Mouse (Mus musculus): ENCODE measurements at regions not wholly inside any gene's neighbourhood (a gene's known extent, or its start where the extent isn't known, plus 50 kb on each side); places are given as distances from the start of the nearest gene placed in this dataset.

- in situ Hi-C loops (cut with MboI; ENCODE audit: low sequenced_read_pairs in 2 of 2, unreplicated experiment in 2 of 2), result no loop called here
- H3K4me1 ChIP-seq (ENCODE audit: control insufficient read depth in 2 of 2, insufficient read depth in 2 of 2, low read length in 2 of 2, poor library complexity in 1 of 2), result no peaks in the 10 kb centered on the region
- DNase-seq (ENCODE audit: low read depth, low spot score), result no peak
- no peak for TF ChIP-seq CHD2 (IDR thresholded peaks at IDR 0.05; ENCODE audit: low read depth, low read length)
- TF ChIP-seq ZNF384 (IDR thresholded peaks at IDR 0.05; ENCODE audit: low read depth, low read length), result no peak
- TF ChIP-seq HCFC1 (IDR thresholded peaks at IDR 0.05; ENCODE audit: borderline replicate concordance, insufficient read depth, low read length), result no peak
- no peak for TF ChIP-seq ZC3H11A (IDR thresholded peaks at IDR 0.05; ENCODE audit: borderline replicate concordance, low read depth, low read length)
- TF ChIP-seq MAFK (IDR thresholded peaks at IDR 0.05; ENCODE audit: insufficient read depth, low read depth, low read length), result no peak
- H3K9me3 ChIP-seq (ENCODE audit: control insufficient read depth, insufficient read depth, low read depth, low read length), result no peaks in the 10 kb centered on the region
- H3K4me3 ChIP-seq (ENCODE audit: insufficient read depth in 1 of 2, low read depth in 1 of 2, low read length in 2 of 2, poor library complexity in 1 of 2, severe bottlenecking in 1 of 2), result no peak overlapping the region
- no peak overlapping the region for H3K27ac ChIP-seq (ENCODE audit: insufficient read depth, low read depth, low read length, poor library complexity, severe bottlenecking)
- no peaks in the 10 kb centered on the region for H3K36me3 ChIP-seq (ENCODE audit: control insufficient read depth, insufficient read depth, low read length, poor library complexity, severe bottlenecking)
- H3K9ac ChIP-seq (ENCODE audit: insufficient read depth, low read depth, low read length, poor library complexity, severe bottlenecking), result no peak overlapping the region
Measured at GRCm38 (mm10) chr10:92296837-92297236, 425.4 kb downstream of the Nedd1 start.

GRCm38 (mm10) chr10:92296303-92296702, 425.9 kb downstream of the Nedd1 start:
- Histone ChIP-seq H3K36me3 (ENCODE audit: control insufficient read depth, insufficient read depth, low read length, poor library complexity, severe bottlenecking) (no peaks in the 10 kb centered on the region), H3K27ac (ENCODE audit: insufficient read depth, low read depth, low read length, poor library complexity, severe bottlenecking) (no peak overlapping the region), H3K9me3 (ENCODE audit: control insufficient read depth, insufficient read depth, low read depth, low read length) (no peaks in the 10 kb centered on the region), H3K4me1 (ENCODE audit: control insufficient read depth in 2 of 2, insufficient read depth in 2 of 2, low read length in 2 of 2, poor library complexity in 1 of 2) (no peaks in the 10 kb centered on the region), H3K4me3 (ENCODE audit: insufficient read depth in 1 of 2, low read depth in 1 of 2, low read length in 2 of 2, poor library complexity in 1 of 2, severe bottlenecking in 1 of 2) (no peak overlapping the region), H3K9ac (ENCODE audit: insufficient read depth, low read depth, low read length, poor library complexity, severe bottlenecking) (no peak overlapping the region)
- no peak for DNase-seq (ENCODE audit: low read depth, low spot score)
- TF ChIP-seq HCFC1 (IDR thresholded peaks at IDR 0.05; ENCODE audit: borderline replicate concordance, insufficient read depth, low read length), result no peak
- no peak for TF ChIP-seq CHD2 (IDR thresholded peaks at IDR 0.05; ENCODE audit: low read depth, low read length)
- TF ChIP-seq MAFK (IDR thresholded peaks at IDR 0.05; ENCODE audit: insufficient read depth, low read depth, low read length), result no peak
- TF ChIP-seq ZNF384 (IDR thresholded peaks at IDR 0.05; ENCODE audit: low read depth, low read length), result no peak
- no peak for TF ChIP-seq ZC3H11A (IDR thresholded peaks at IDR 0.05; ENCODE audit: borderline replicate concordance, low read depth, low read length)
- in situ Hi-C loops (cut with MboI; ENCODE audit: low sequenced_read_pairs in 2 of 2, unreplicated experiment in 2 of 2), result no loop called here

- Histone ChIP-seq H3K4me3 (ENCODE audit: insufficient read depth in 1 of 2, low read depth in 1 of 2, low read length in 2 of 2, poor library complexity in 1 of 2, severe bottlenecking in 1 of 2) (no peak overlapping the region), H3K9me3 (ENCODE audit: control insufficient read depth, insufficient read depth, low read depth, low read length) (no peaks in the 10 kb centered on the region), H3K27ac (ENCODE audit: insufficient read depth, low read depth, low read length, poor library complexity, severe bottlenecking) (no peak overlapping the region), H3K36me3 (ENCODE audit: control insufficient read depth, insufficient read depth, low read length, poor library complexity, severe bottlenecking) (no peaks in the 10 kb centered on the region), H3K4me1 (ENCODE audit: control insufficient read depth in 2 of 2, insufficient read depth in 2 of 2, low read length in 2 of 2, poor library complexity in 1 of 2) (peaks cover 0 to 2% of the 10 kb centered on the region in 2 experiments; a peak in 2 of 4 replicates), H3K9ac (ENCODE audit: insufficient read depth, low read depth, low read length, poor library complexity, severe bottlenecking) (no peak overlapping the region)
- no peak for DNase-seq (ENCODE audit: low read depth, low spot score)
- in situ Hi-C loops (cut with MboI; ENCODE audit: low sequenced_read_pairs in 2 of 2, unreplicated experiment in 2 of 2), result no loop called here
- TF ChIP-seq MAFK (IDR thresholded peaks at IDR 0.05; ENCODE audit: insufficient read depth, low read depth, low read length) (no peak), ZC3H11A (IDR thresholded peaks at IDR 0.05; ENCODE audit: borderline replicate concordance, low read depth, low read length) (no peak), CHD2 (IDR thresholded peaks at IDR 0.05; ENCODE audit: low read depth, low read length) (no peak), ZNF384 (IDR thresholded peaks at IDR 0.05; ENCODE audit: low read depth, low read length) (no peak), HCFC1 (IDR thresholded peaks at IDR 0.05; ENCODE audit: borderline replicate concordance, insufficient read depth, low read length) (no peak)
Measured at GRCm38 (mm10) chr10:92293261-92293660, 429.0 kb downstream of the Nedd1 start.

GRCm38 (mm10) chr10:92289230-92289629, 433.0 kb downstream of the Nedd1 start:
- TF ChIP-seq MAFK (IDR thresholded peaks at IDR 0.05; ENCODE audit: insufficient read depth, low read depth, low read length), result no peak
- no peak for TF ChIP-seq ZC3H11A (IDR thresholded peaks at IDR 0.05; ENCODE audit: borderline replicate concordance, low read depth, low read length)
- TF ChIP-seq HCFC1 (IDR thresholded peaks at IDR 0.05; ENCODE audit: borderline replicate concordance, insufficient read depth, low read length), result no peak
- TF ChIP-seq ZNF384 (IDR thresholded peaks at IDR 0.05; ENCODE audit: low read depth, low read length), result no peak
- no peak for TF ChIP-seq CHD2 (IDR thresholded peaks at IDR 0.05; ENCODE audit: low read depth, low read length)
- no peaks in the 10 kb centered on the region for H3K9me3 ChIP-seq (ENCODE audit: control insufficient read depth, insufficient read depth, low read depth, low read length)
- in situ Hi-C loops (cut with MboI; ENCODE audit: low sequenced_read_pairs in 2 of 2, unreplicated experiment in 2 of 2), result no loop called here
- peaks cover 0 to 2% of the 10 kb centered on the region in 2 experiments; a peak in 2 of 4 replicates for H3K4me1 ChIP-seq (ENCODE audit: control insufficient read depth in 2 of 2, insufficient read depth in 2 of 2, low read length in 2 of 2, poor library complexity in 1 of 2)
- no peak overlapping the region for H3K9ac ChIP-seq (ENCODE audit: insufficient read depth, low read depth, low read length, poor library complexity, severe bottlenecking)
- H3K4me3 ChIP-seq (ENCODE audit: insufficient read depth in 1 of 2, low read depth in 1 of 2, low read length in 2 of 2, poor library complexity in 1 of 2, severe bottlenecking in 1 of 2), result no peak overlapping the region
- DNase-seq (ENCODE audit: low read depth, low spot score), result no peak
- H3K36me3 ChIP-seq (ENCODE audit: control insufficient read depth, insufficient read depth, low read length, poor library complexity, severe bottlenecking), result no peaks in the 10 kb centered on the region
- no peak overlapping the region for H3K27ac ChIP-seq (ENCODE audit: insufficient read depth, low read depth, low read length, poor library complexity, severe bottlenecking)

- H3K4me3 ChIP-seq (ENCODE audit: insufficient read depth in 1 of 2, low read depth in 1 of 2, low read length in 2 of 2, poor library complexity in 1 of 2, severe bottlenecking in 1 of 2), result no peak overlapping the region
- no peaks in the 10 kb centered on the region for H3K36me3 ChIP-seq (ENCODE audit: control insufficient read depth, insufficient read depth, low read length, poor library complexity, severe bottlenecking)
- no peak overlapping the region for H3K9ac ChIP-seq (ENCODE audit: insufficient read depth, low read depth, low read length, poor library complexity, severe bottlenecking)
- in situ Hi-C loops (cut with MboI; ENCODE audit: low sequenced_read_pairs in 2 of 2, unreplicated experiment in 2 of 2), result no loop called here
- no peak for TF ChIP-seq CHD2 (IDR thresholded peaks at IDR 0.05; ENCODE audit: low read depth, low read length)
- no peak for TF ChIP-seq ZC3H11A (IDR thresholded peaks at IDR 0.05; ENCODE audit: borderline replicate concordance, low read depth, low read length)
- no peak for DNase-seq (ENCODE audit: low read depth, low spot score)
- no peak overlapping the region for H3K27ac ChIP-seq (ENCODE audit: insufficient read depth, low read depth, low read length, poor library complexity, severe bottlenecking)
- no peaks in the 10 kb centered on the region for H3K9me3 ChIP-seq (ENCODE audit: control insufficient read depth, insufficient read depth, low read depth, low read length)
- no peaks in the 10 kb centered on the region for H3K4me1 ChIP-seq (ENCODE audit: control insufficient read depth in 2 of 2, insufficient read depth in 2 of 2, low read length in 2 of 2, poor library complexity in 1 of 2)
Measured at GRCm38 (mm10) chr10:92284231-92284630, 438.0 kb downstream of the Nedd1 start.

Data from ES-E14 (cell line).